Mouse (Mus musculus): ENCODE data around the gene Ttc30a2. TPM values are rescaled to one million over a fixed set of nuclear protein-coding genes. Genes with fewer than 3 reads are reported as not detected.

Gene Ttc30a2
- polyA plus RNA-seq (2012; rRNA removed): 0.56 and 0.63 TPM in 2 replicates

DNA sequence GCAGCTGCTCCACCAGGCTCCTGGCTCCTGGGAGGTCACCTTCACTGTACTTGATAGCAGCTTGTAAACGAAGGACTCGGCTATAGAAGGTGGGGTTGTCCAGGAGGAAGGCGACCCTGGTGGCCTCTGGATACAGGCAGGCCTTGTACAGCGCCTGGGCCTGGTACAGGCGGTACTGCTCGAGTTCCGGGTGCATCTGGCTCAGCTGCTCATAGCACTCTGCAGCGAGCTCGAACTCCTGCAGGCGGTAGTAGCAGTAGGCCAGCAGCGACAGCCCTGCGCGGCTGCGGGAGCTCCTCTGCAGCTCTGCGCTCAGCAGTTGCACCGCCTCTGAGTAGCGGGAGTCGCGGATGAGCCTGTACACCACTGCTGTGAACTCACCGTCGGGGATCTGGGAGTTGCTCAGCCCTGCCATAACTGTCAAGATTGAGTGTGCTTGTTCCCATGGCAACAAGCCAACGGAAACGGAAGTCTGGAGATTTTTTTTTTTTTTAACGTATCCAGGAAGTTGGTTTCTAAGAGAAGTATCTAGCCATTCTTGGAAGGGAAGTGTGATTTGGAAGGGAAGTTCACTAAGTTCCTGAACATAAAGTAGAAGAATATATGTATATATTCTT lies at the start of gene Ttc30a2:
Gene Ttc30a2 (minus strand): TSS at position 419 of the 617 bp plus-strand sequence.

DNA sequence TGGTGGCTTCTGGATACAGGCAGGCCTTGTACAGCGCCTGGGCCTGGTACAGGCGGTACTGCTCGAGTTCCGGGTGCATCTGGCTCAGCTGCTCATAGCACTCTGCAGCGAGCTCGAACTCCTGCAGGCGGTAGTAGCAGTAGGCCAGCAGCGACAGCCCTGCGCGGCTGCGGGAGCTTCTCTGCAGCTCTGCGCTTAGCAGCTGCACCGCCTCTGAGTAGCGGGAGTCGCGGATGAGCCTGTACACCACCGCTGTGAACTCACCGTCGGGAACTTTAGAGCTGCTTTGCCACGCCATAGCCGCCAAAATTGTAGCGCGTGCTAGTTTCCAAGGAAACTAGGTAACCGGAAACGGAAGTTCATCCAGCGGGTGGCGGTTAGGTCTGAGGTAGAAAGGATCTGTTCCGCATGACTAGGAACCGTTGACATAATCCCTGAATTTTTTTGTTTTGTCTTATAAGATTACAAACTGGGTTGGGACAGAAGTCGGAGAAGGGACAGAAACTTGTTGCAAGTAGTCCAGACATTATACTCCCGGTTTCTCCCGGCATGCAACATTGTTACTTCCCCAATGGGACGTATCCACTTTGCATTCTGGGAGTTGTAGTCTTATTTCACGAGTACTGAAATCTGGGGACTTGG lies 3.6 kb upstream of the Ttc30a2 start, which contains the start of gene Ttc30a1:
Gene Ttc30a1 (minus strand): TSS at position 528 of the 642 bp plus-strand sequence.

DNA sequence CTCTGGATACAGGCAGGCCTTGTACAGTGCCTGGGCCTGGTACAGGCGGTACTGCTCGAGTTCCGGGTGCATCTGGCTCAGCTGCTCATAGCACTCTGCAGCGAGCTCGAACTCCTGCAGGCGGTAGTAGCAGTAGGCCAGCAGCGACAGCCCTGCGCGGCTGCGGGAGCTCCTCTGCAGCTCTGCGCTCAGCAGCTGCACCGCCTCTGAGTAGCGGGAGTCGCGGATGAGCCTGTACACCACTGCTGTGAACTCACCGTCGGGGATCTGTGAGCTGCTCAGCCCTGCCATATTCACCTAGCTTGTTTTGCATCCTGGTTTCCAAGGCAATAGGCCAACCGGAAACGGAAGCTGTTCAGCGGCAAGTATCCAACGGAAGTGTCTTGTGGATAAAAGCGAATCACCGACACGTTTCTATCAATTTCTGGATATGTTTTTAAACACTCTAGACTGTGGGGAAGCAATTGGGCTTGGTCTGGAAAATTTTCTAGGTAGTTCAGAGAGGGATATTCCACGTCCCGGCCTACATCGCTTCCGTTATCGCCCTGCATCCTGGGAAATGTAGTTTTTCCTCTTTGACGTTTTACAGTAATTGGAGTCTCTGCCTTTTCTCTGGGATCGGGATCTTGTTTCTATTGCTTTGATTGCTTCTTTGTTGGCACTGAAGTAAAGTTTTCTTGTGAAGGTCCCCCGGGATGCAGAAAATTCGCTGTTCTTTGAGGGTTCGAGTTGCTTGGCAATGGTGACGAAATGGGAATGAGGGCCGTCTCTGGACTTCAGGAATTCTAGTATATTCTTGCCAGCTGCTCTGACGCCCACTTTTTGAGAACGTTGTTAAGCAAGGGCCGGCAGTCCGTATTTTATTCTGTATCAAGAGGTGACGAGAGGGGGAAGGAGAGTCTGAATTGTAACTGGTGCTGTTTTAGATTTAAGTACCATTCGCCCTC lies 39.6 kb downstream of the Ttc30a2 start, which contains the start of gene Ttc30b:
Gene Ttc30b (minus strand): TSS at position 469 of the 947 bp plus-strand sequence.

Other genes starting within 250 kb of the Ttc30a2 start
- 18.7 and 20.4 TPM in 2 replicates for gene Agps, start 146.0 kb downstream of the Ttc30a2 start, polyA plus RNA-seq (2012; rRNA removed)
- 12.8 and 13.4 TPM in 2 replicates for gene Ttc30b, start 39.6 kb downstream of the Ttc30a2 start, polyA plus RNA-seq (2012; rRNA removed)
- 7.3 and 8.2 TPM in 2 replicates for gene Ttc30a1, start 3.8 kb upstream of the Ttc30a2 start, polyA plus RNA-seq (2012; rRNA removed)

Data from central nervous system, embryonic 18 days (tissue).